Mouse (Mus musculus) midbrain, embryonic 15.5 days (tissue): ENCODE data around the gene Gprc5a. TPM values are rescaled to one million over a fixed set of nuclear protein-coding genes. Genes with fewer than 3 reads are reported as not detected.

ENCODE experiments used
- ATAC-seq: fragments of 200-750 bp; cut with Nextera tagmentation; replicated peaks from 2 replicates; pipeline ENCODE4 v1.8.0; 2017; ENCODE audit warnings: moderate TSS enrichment
- H3K27ac ChIP-seq: fragments of 300-500 bp; sonication (generic); 2 replicates; pipeline ENCODE4 v1.5.1; 2015; ENCODE audit warnings: mild to moderate bottlenecking, inconsistent platforms
- H3K27me3 ChIP-seq: fragments of 300-500 bp; sonication (generic); replicated peaks from 2 replicates; pipeline ENCODE4 v1.6.1; 2015; ENCODE audit warnings: inconsistent platforms
- H3K36me3 ChIP-seq: fragments of 300-500 bp; sonication (generic); replicated peaks from 2 replicates; pipeline ENCODE4 v1.6.1; 2015; ENCODE audit warnings: inconsistent platforms
- H3K4me1 ChIP-seq: fragments of 300-500 bp; sonication (generic); 2 replicates; pipeline ENCODE4 v1.6.1; 2015; ENCODE audit warnings: inconsistent platforms
- H3K4me2 ChIP-seq: fragments of 300-500 bp; sonication (generic); 2 replicates; pipeline ENCODE4 v1.6.1; 2015; ENCODE audit warnings: inconsistent platforms, mild to moderate bottlenecking, moderate library complexity
- H3K4me3 ChIP-seq: fragments of 300-500 bp; sonication (generic); 2 replicates; pipeline ENCODE4 v1.5.1; 2015; ENCODE audit warnings: mild to moderate bottlenecking, inconsistent platforms
- H3K9ac ChIP-seq: fragments of 300-500 bp; sonication (generic); 2 replicates; pipeline ENCODE4 v1.6.1; 2015; ENCODE audit warnings: mild to moderate bottlenecking, inconsistent platforms
- H3K9me3 ChIP-seq: fragments of 300-500 bp; sonication (generic); 2 replicates; pipeline ENCODE4 v1.6.1; 2016; ENCODE audit warnings: inconsistent platforms
- WGBS: fragments of 180-500 bp; shearing (Covaris S2); methylation state at CpG from one replicate; pipeline ENCODE4 v1.1.7; 2015; ENCODE audit warnings: mixed read lengths; 5-methylcytosine and 5-hydroxymethylcytosine counted together
- polyA plus RNA-seq: library from polyadenylated mRNA; unstranded; fragments of >200 nt; fragmentation: Nextera tagmentation; extraction: Ambion mirVana; gene quantifications from 2 replicates; pipeline ENCODE4 v1.2.1, GENCODE M21; 2015

Gprc5a gene
- polyA plus RNA-seq, 1 experiment from 2014 or later: 0.65 TPM

GRCm38 (mm10) chr6:135078420-135078819 lies 13.0 kb downstream of the Gprc5a start:
- H3K27ac ChIP-seq: no peak overlapping the region
- H3K9ac ChIP-seq: no peak overlapping the region

DNA sequence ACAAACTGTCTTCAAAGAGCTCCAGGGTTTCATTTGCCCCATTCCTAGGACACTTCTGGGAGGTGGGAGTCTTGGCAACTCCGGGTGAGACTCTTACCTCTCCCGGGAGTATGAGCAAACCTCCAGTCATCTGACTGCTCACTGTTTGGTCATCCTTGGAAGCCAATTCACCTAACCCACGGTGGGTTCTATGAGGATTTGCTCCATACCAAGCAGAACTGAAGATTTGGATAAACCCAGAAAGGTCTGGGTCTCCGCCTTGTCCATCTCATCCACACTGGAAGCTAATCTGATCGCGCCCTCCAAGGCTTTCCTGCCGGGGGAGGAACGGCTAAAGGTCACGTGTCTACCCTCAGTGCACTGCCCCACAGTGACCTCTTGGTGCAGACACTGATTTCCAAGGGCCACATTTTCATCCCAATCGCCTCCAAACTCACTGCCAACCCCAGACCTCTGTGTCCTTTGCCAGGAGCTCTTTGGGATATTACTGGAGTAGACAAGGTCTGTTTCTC lies 18.6 kb downstream of the Gprc5a start:
- no peak for ATAC-seq
- Histone ChIP-seq H3K9ac (no peak overlapping the region), H3K4me3 (no peak overlapping the region)

More at GRCm38 (mm10) chr6:135078420-135078819, 13.0 kb downstream of the Gprc5a start:
- Histone ChIP-seq H3K4me2 (no peak overlapping the region), H3K27me3 (no peaks in the 10 kb centered on the region), H3K9me3 (no peaks in the 10 kb centered on the region), H3K4me1 (no peaks in the 10 kb centered on the region), H3K36me3 (no peaks in the 10 kb centered on the region), H3K4me3 (no peak overlapping the region)
- WGBS: 51% methylated on average over 12 of the region's 12 CpGs
- no peak for ATAC-seq

GRCm38 (mm10) chr6:135085703-135086102 lies 20.3 kb downstream of the Gprc5a start:
- Histone ChIP-seq H3K27ac (no peak overlapping the region), H3K9me3 (no peaks in the 10 kb centered on the region), H3K27me3 (0 out of 2 replicates have a peak, but pooled peaks cover 4% of the 10 kb centered on the region), H3K4me2 (no peak overlapping the region), H3K9ac (no peak overlapping the region), H3K4me1 (peaks cover 3% of the 10 kb centered on the region; the same call in 1 of the 2 replicates), H3K4me3 (no peak overlapping the region), H3K36me3 (no peaks in the 10 kb centered on the region)
- ATAC-seq: no peak
- 74% methylated on average over 1 of the region's 1 CpGs for WGBS

More for the DNA sequence above, 18.6 kb downstream of the Gprc5a start:
- 75% methylated on average over 10 of the region's 10 CpGs for WGBS
- H3K36me3 ChIP-seq: no peaks in the 10 kb centered on the region
- H3K27ac ChIP-seq: no peak overlapping the region
- H3K4me2 ChIP-seq: no peak overlapping the region
- H3K4me1 ChIP-seq: peaks cover 3% of the 10 kb centered on the region; the same call in 1 of the 2 replicates
- 0 out of 2 replicates have a peak, but pooled peaks cover 1% of the 10 kb centered on the region for H3K27me3 ChIP-seq
- no peaks in the 10 kb centered on the region for H3K9me3 ChIP-seq

DNA sequence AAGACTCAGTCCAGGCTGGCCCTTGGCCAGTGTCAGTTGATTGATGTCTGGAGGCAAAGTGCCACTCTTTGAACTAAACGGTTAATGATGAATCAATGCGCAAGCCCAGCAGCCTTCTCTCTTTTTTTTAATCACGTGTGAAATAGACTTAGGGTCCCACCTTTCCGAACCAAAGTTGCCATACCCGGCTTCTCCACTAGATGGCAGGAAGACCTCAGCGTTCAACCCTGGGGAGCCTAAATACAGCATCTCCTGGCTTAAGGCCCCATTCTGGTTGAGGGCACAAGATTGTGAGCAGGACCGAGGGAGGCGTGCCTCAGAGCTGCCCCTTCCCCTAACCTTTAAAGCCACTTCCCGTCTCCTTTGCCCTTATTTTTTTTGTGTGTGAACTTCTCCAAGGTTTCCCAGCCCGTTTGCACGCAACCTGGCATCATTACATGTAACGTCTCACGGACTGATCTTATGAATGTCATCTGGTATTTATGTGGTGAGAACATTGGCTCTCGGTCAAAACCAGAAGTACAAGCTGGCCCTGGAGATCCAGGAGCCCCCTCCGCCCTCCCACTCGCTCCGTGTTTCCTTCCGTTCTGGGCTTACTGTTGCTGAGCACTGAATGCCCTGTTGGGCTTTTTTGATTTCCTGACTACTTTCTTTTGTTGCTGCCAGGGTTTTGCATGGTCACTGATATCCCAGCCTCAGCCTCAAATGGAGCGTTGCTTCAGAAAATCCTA lies 22.4 kb downstream of the Gprc5a start:
- WGBS: 23% methylated on average over 19 of the region's 19 CpGs
- Histone ChIP-seq H3K4me1 (peaks cover 3% of the 10 kb centered on the region; the same call in 1 of the 2 replicates), H3K4me2 (peak overlapping the region; percentile 37), H3K27ac (no peak overlapping the region), H3K27me3 (0 out of 2 replicates have a peak, but pooled peaks cover 4% of the 10 kb centered on the region), H3K9me3 (no peaks in the 10 kb centered on the region), H3K4me3 (no peak overlapping the region), H3K36me3 (no peaks in the 10 kb centered on the region), H3K9ac (no peak overlapping the region)
- ATAC-seq: peak; percentile 91

GRCm38 (mm10) chr6:135089786-135090185 lies 24.3 kb downstream of the Gprc5a start:
- 21% methylated on average over 8 of the region's 8 CpGs for WGBS
- Histone ChIP-seq H3K4me2 (no peak overlapping the region), H3K4me1 (peaks cover 3% of the 10 kb centered on the region; the same call in 1 of the 2 replicates), H3K9me3 (no peaks in the 10 kb centered on the region), H3K36me3 (no peaks in the 10 kb centered on the region), H3K4me3 (no peak overlapping the region), H3K9ac (no peak overlapping the region), H3K27me3 (0 out of 2 replicates have a peak, but pooled peaks cover 4% of the 10 kb centered on the region), H3K27ac (no peak overlapping the region)
- ATAC-seq: no peak

GRCm38 (mm10) chr6:135090661-135091060 lies 25.2 kb downstream of the Gprc5a start:
- Histone ChIP-seq H3K9me3 (no peaks in the 10 kb centered on the region), H3K4me2 (no peak overlapping the region), H3K4me3 (no peak overlapping the region), H3K36me3 (no peaks in the 10 kb centered on the region), H3K27ac (no peak overlapping the region), H3K4me1 (peaks cover 3% of the 10 kb centered on the region; the same call in 1 of the 2 replicates), H3K9ac (no peak overlapping the region), H3K27me3 (0 out of 2 replicates have a peak, but pooled peaks cover 4% of the 10 kb centered on the region)
- 69% methylated on average over 4 of the region's 4 CpGs for WGBS
- no peak for ATAC-seq

- H3K9ac ChIP-seq: no peak overlapping the region
- H3K4me1 ChIP-seq: no peaks in the 10 kb centered on the region
- 0 out of 2 replicates have a peak, but pooled peaks cover 4% of the 10 kb centered on the region for H3K27me3 ChIP-seq
- no peaks in the 10 kb centered on the region for H3K9me3 ChIP-seq
- 83% methylated on average over 12 of the region's 12 CpGs for WGBS
- no peaks in the 10 kb centered on the region for H3K36me3 ChIP-seq
- ATAC-seq: no peak
- no peak overlapping the region for H3K4me2 ChIP-seq
- no peak overlapping the region for H3K27ac ChIP-seq
- no peak overlapping the region for H3K4me3 ChIP-seq
Observed at GRCm38 (mm10) chr6:135092798-135093470, 27.5 kb downstream of the Gprc5a start.

DNA sequence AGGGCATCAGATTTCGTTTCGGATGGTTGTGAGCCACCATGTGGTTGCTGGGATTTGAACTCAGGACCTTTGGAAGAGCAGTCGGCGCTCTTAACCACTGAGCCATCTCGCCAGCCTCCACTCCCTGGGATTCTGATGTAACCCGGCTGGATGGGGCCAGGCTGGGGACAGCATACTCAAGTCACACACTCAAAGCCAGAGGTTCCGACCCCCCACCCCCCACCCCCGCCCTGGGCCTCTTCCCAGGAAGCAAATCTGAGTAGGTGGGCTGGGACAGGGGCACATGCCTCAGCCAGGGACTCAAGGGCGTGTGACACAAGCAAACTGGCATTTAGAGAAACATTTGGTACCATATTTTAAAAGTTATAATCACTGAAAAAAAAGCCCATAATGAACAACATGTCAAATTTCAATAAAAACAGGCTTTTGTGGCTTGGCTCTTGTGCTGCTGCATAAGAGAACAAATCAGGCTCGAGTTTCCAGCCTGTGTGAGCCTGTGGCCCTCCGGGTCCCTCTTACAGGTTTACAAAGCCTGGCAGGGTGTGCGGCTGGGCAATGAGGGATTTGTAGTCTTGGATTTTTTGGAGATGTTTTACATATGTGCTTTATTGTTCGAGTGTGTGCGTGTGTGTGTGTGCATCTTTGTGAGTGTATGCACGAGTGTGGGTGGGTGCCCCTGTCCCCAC lies 35.5 kb downstream of the Gprc5a start:
- no peaks in the 10 kb centered on the region for H3K9me3 ChIP-seq
- peaks cover 8% of the 10 kb centered on the region; the same call in 1 of the 2 replicates for H3K4me1 ChIP-seq
- H3K27me3 ChIP-seq: peaks cover 5% of the 10 kb centered on the region; the same call in 1 of the 2 replicates
- H3K4me3 ChIP-seq: no peak overlapping the region
- 79% methylated on average over 15 of the region's 15 CpGs for WGBS
- H3K9ac ChIP-seq: no peak overlapping the region
- H3K27ac ChIP-seq: no peak overlapping the region
- H3K36me3 ChIP-seq: no peaks in the 10 kb centered on the region
- H3K4me2 ChIP-seq: no peak overlapping the region
- ATAC-seq: no peak

GRCm38 (mm10) chr6:135102736-135103303 lies 37.4 kb downstream of the Gprc5a start:
- 87% methylated on average over 5 of the region's 5 CpGs for WGBS
- Histone ChIP-seq H3K27me3 (peaks cover 8% of the 10 kb centered on the region; the same call in 1 of the 2 replicates), H3K4me2 (no peak overlapping the region), H3K4me3 (no peak overlapping the region), H3K27ac (no peak overlapping the region), H3K36me3 (no peaks in the 10 kb centered on the region), H3K4me1 (peaks cover 8% of the 10 kb centered on the region; the same call in 1 of the 2 replicates), H3K9me3 (no peaks in the 10 kb centered on the region), H3K9ac (no peak overlapping the region)
- no peak for ATAC-seq

DNA sequence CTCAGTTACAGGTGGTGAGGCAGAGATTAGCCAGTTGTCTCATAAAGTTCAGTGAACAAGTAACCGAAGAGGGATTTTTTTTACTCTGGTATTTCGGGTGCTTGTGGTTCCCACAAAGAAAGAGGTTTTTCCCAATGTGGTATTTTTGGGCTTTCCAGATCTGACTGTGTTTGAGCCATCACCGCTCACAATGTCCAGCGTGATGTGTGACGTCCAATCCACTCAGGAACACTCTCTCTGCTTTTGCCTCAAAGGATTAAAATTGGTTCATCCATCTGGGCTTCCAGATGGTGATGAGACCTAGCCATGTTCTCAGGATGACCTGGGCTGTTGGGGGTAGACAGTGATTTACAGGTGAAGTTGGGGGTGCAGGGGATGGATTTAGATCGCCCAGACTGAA lies 41.6 kb downstream of the Gprc5a start:
- WGBS: 89% methylated on average over 6 of the region's 6 CpGs
- H3K4me3 ChIP-seq: no peak overlapping the region
- ATAC-seq: no peak
- no peaks in the 10 kb centered on the region for H3K36me3 ChIP-seq
- H3K27me3 ChIP-seq: peaks cover 8% of the 10 kb centered on the region; the same call in 1 of the 2 replicates
- H3K4me2 ChIP-seq: no peak overlapping the region
- H3K9me3 ChIP-seq: no peaks in the 10 kb centered on the region
- no peak overlapping the region for H3K9ac ChIP-seq
- H3K27ac ChIP-seq: no peak overlapping the region
- H3K4me1 ChIP-seq: peaks cover 8% of the 10 kb centered on the region; the same call in 1 of the 2 replicates

DNA sequence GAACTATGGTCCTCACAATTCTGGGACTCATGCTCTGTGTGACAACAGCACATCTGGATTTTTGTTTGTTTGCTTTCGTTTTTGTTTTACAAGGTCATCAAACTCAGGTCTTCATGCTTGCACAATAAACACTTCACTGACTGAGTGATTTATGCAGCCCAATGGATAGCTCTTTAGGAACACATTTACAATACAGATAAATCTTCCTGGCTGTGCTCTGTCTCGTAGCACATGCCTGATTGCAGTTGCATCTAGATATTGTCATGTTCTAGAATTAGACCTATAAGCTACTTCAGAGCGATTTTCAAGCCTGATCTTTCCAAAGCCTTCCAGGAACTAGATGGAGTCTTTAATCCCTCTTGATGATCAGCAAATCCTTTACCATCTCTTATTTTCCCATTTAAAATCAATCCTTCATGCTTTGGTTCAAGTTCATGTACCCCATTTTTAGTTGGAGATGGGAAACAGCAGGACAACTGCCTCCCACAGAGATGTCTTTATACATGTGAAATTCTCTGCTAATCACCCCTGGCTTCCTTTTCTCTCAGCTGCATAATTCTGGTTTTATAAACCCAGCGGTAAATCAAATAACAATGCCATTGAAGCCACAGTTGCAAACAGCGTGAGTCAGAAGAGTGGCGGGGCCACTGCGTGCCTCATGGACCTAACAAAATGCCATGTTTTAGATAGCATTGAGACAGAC lies 47.1 kb downstream of the Gprc5a start:
- Histone ChIP-seq H3K9me3 (no peaks in the 10 kb centered on the region), H3K4me2 (no peak overlapping the region), H3K4me1 (0 out of 2 replicates have a peak, but pooled peaks cover 6% of the 10 kb centered on the region), H3K27ac (no peak overlapping the region), H3K4me3 (no peak overlapping the region), H3K36me3 (no peaks in the 10 kb centered on the region), H3K9ac (no peak overlapping the region), H3K27me3 (peaks cover 9% of the 10 kb centered on the region)
- ATAC-seq: no peak; the same call in 1 of the 2 replicates
- 12% methylated on average over 7 of the region's 7 CpGs for WGBS
